ENCODE assay signal across 18 mouse cellular contexts in genomic region chr6:143536525-143537293, GRCm38 (mm10).
"Had no signal": no experiment of that assay in that cellular context is flagged by ENCODE, and none has a peak within 500 bp of the region (broad histone marks: within the 10 kb centered on the region; RNA-seq: fewer than 3 reads in every experiment).

No protein-coding gene starts in this region.

- H3K4me1 ChIP-seq: midbrain, embryonic 13.5 days; neural tube, embryonic 12.5 days had no signal

- H3K27me3 ChIP-seq: midbrain, embryonic 13.5 days; neural tube, embryonic 12.5 days had no signal

- H3K4me3 ChIP-seq: midbrain, embryonic 13.5 days; neural tube, embryonic 12.5 days had no signal

- H3K9me3 ChIP-seq: neural tube, embryonic 12.5 days had no signal

- H3K27ac ChIP-seq: hindbrain, postnatal 0 days; liver, embryonic 14.5 days; macrophage; midbrain, embryonic 13.5 days; neural tube, embryonic 12.5 days had no signal

- H3K4me2 ChIP-seq: liver, embryonic 11.5 days; midbrain, embryonic 13.5 days; neural tube, embryonic 12.5 days had no signal

- DNase-seq: kidney, adult 18-20 months; kidney, adult 9 months; kidney, postnatal 14 days; kidney, postnatal 4 days; left cerebral cortex, postnatal 4 days; liver, postnatal 0 days; thymus, adult 18-20 months; thymus, postnatal 14 days; thymus, postnatal 4 days had no signal

- H3K9ac ChIP-seq: liver, embryonic 14.5 days; liver, postnatal 0 days; midbrain, embryonic 13.5 days; neural tube, embryonic 12.5 days had no signal

- H3K36me3 ChIP-seq: midbrain, embryonic 13.5 days; neural tube, embryonic 12.5 days had no signal

- ATAC-seq: hindbrain, postnatal 0 days; inflammation-experienced regulatory T-cells, adult 6 months; intestine, embryonic 16.5 days; liver, postnatal 0 days; midbrain, embryonic 13.5 days; midbrain, embryonic 16.5 days had no signal
